Mouse (Mus musculus) midbrain, embryonic 14.5 days (tissue): ENCODE results near the gene Rad51b. TPM values are rescaled to one million over a fixed set of nuclear protein-coding genes. Genes with fewer than 3 reads are reported as not detected.

Experiments used
- ATAC-seq: fragments of 200-750 bp; cut with Nextera tagmentation; 2 replicates; pipeline ENCODE4 v1.8.0; 2017; ENCODE audit warnings: moderate number of reproducible peaks, moderate library complexity; ENCODE audit not compliant: low FRiP score, low TSS enrichment
- DNase-seq: peaks from one replicate; pipeline ENCODE4 v3.0.0-alpha.2; 2015
- H3K27ac ChIP-seq: fragments of 300-500 bp; sonication (generic); replicated peaks from 2 replicates; pipeline ENCODE4 v1.5.1; 2014; ENCODE audit warnings: mild to moderate bottlenecking, low read depth, low read length, moderate library complexity
- H3K27me3 ChIP-seq: fragments of 300-500 bp; sonication (generic); 2 replicates; pipeline ENCODE4 v1.6.1; 2014; ENCODE audit warnings: low read length, control low read depth, mixed read lengths; ENCODE audit not compliant: control insufficient read depth, insufficient read depth
- H3K36me3 ChIP-seq: fragments of 300-500 bp; sonication (generic); 2 replicates; pipeline ENCODE4 v1.6.1; 2014; ENCODE audit warnings: low read length, control low read depth; ENCODE audit not compliant: control insufficient read depth, insufficient read depth
- H3K4me1 ChIP-seq: fragments of 300-500 bp; sonication (generic); 2 replicates; pipeline ENCODE4 v1.6.1; 2014; ENCODE audit warnings: mild to moderate bottlenecking, antibody characterized with exemption, low read length, control low read depth; ENCODE audit not compliant: control insufficient read depth, insufficient read depth
- H3K4me2 ChIP-seq: fragments of 300-500 bp; sonication (generic); 2 replicates; pipeline ENCODE4 v1.6.1; 2014; ENCODE audit warnings: mild to moderate bottlenecking, low read length, moderate library complexity
- H3K4me3 ChIP-seq: fragments of 300-500 bp; sonication (generic); replicated peaks from 2 replicates; pipeline ENCODE4 v1.5.1; 2014; ENCODE audit warnings: low read depth, low read length
- H3K9ac ChIP-seq: fragments of 300-500 bp; sonication (generic); replicated peaks from 2 replicates; pipeline ENCODE4 v1.6.1; 2014; ENCODE audit warnings: mild to moderate bottlenecking, low read length, moderate library complexity
- H3K9me3 ChIP-seq: fragments of 300-500 bp; sonication (generic); 2 replicates; pipeline ENCODE4 v1.6.1; 2016; ENCODE audit warnings: low read length, control low read depth, mixed read lengths; ENCODE audit not compliant: control insufficient read depth
- whole genome bisulfite sequencing: fragments of 180-500 bp; shearing (Covaris S2); extraction: QIAGEN DNeasy Blood & Tissue Kit; methylation state at CpG from one replicate; pipeline ENCODE4 v1.1.7; 2014; 5-methylcytosine and 5-hydroxymethylcytosine counted together
- polyA plus RNA-seq: library from polyadenylated mRNA; unstranded; fragments of >200 nt; fragmentation: Nextera tagmentation; extraction: Ambion mirVana; gene quantifications from 2 replicates; pipeline ENCODE4 v1.2.1, GENCODE M21; 2014

Rad51b gene
- polyA plus RNA-seq, 1 experiment from 2014 or later, result 1.6 TPM

DNA sequence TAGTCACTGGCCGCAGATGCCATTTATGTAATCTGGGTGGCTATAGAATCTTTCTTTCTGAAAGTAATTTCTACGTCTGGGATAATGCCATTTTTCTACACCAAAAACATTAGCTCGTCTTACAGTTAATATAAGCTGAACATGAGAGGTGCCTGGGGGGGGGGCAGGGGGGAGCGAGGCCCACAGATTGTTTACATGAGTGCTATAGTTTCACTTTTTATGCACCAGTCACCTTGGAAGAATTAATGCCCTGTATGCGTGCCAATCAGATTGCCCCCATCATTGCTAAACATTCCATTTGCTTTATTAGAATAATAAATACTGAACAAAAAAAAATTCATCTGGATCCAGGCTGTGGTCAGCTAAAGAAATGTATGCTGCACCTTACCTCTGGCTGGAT lies 323.6 kb downstream of the Rad51b start:
- Histone ChIP-seq H3K27me3 (no peaks in the 10 kb centered on the region), H3K9ac (no peak overlapping the region)
- WGBS, result 89% methylated on average over 5 of the region's 5 CpGs

DNA sequence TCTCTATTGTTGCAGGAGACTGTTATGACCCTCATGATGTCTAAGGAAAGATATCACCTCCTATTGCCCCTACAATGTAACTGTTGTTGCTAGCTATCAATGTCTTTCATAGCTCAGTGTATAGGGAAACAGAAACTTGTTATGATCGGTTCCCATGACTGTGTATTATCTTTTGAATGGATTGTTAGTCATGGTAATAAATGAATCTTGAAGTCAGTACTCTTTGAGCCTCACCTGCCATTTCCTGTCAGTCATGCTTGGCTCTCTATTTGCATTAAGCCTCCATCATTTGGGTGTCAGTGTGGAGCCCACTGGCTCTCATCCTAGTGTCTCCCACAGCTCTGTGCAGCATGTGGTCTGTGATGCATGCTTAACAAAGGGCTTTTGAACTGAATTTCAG lies 326.2 kb downstream of the Rad51b start:
- Histone ChIP-seq H3K36me3 (no peaks in the 10 kb centered on the region), H3K27me3 (no peaks in the 10 kb centered on the region), H3K9me3 (no peaks in the 10 kb centered on the region), H3K27ac (no peak overlapping the region), H3K9ac (no peak overlapping the region), H3K4me2 (no peak overlapping the region), H3K4me3 (no peak overlapping the region), H3K4me1 (peaks cover 15% of the 10 kb centered on the region)
- ATAC-seq, result no peak
- DNase-seq, result no peak
- WGBS, result 29% methylated on average over 1 of the region's 1 CpGs

More for the DNA sequence above, 323.6 kb downstream of the Rad51b start:
- Histone ChIP-seq H3K36me3 (no peaks in the 10 kb centered on the region), H3K4me2 (no peak overlapping the region), H3K27ac (no peak overlapping the region), H3K4me3 (no peak overlapping the region), H3K9me3 (no peaks in the 10 kb centered on the region), H3K4me1 (peaks cover 3% of the 10 kb centered on the region; the same call in 1 of the 2 replicates)
- ATAC-seq, result no peak
- DNase-seq, result no peak

- Histone ChIP-seq H3K9ac (no peak overlapping the region), H3K9me3 (no peaks in the 10 kb centered on the region), H3K4me2 (no peak overlapping the region), H3K27me3 (no peaks in the 10 kb centered on the region), H3K36me3 (no peaks in the 10 kb centered on the region), H3K4me3 (no peak overlapping the region), H3K27ac (peak overlapping the region; percentile 32; the same call in 1 of the 2 replicates), H3K4me1 (peaks cover 15% of the 10 kb centered on the region)
- ATAC-seq (no peak), DNase-seq (peak; percentile 61)
- WGBS, result 3% methylated on average over 7 of the region's 7 CpGs
Observed at GRCm38 (mm10) chr12:79625699-79626554, 328.8 kb downstream of the Rad51b start.

DNA sequence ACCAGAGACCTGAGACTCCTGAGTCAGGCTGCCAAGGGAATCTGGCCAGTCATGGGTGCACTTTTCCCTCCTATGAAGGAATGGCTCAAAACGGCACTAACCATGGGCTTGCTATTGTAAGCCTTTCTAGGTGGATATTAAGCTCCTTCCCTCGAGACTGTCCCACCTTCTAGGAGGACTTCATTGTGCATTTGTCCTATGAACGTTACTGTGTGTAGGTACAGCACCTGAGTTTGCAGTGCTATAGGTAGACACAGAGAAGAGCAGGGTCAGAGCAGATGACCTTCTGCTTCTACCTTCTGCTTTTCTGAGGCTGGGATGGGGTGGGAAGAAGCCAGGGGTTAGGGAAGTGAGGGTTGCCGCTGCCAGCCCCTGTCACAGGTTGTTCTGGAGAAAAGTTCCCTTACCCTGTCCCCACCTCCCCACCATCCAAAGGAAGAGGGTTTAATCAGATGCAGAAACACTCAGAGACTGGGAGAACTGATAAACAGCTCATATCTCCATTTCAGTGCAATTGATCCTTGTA lies 329.5 kb downstream of the Rad51b start:
- Histone ChIP-seq H3K27ac (peak overlapping the region; percentile 22; the same call in 1 of the 2 replicates), H3K36me3 (no peaks in the 10 kb centered on the region), H3K4me2 (no peak overlapping the region), H3K4me1 (peaks cover 15% of the 10 kb centered on the region), H3K4me3 (no peak overlapping the region), H3K9ac (no peak overlapping the region), H3K9me3 (no peaks in the 10 kb centered on the region), H3K27me3 (no peaks in the 10 kb centered on the region)
- WGBS, result 28% methylated on average over 4 of the region's 4 CpGs
- no peak for ATAC-seq
- no peak for DNase-seq

GRCm38 (mm10) chr12:79627351-79628120 lies 330.5 kb downstream of the Rad51b start:
- Histone ChIP-seq H3K4me1 (peaks cover 15% of the 10 kb centered on the region), H3K27ac (peak overlapping the region; percentile 37; the same call in 1 of the 2 replicates), H3K9ac (no peak overlapping the region), H3K9me3 (no peaks in the 10 kb centered on the region), H3K36me3 (no peaks in the 10 kb centered on the region), H3K4me2 (no peak overlapping the region), H3K27me3 (no peaks in the 10 kb centered on the region), H3K4me3 (no peak overlapping the region)
- peak; percentile 23 for DNase-seq
- 42% methylated on average over 4 of the region's 4 CpGs for WGBS
- no peak for ATAC-seq

GRCm38 (mm10) chr12:79628121-79628774 lies 331.2 kb downstream of the Rad51b start:
- no peaks in the 10 kb centered on the region for H3K36me3 ChIP-seq
- no peak for ATAC-seq
- WGBS, result 66% methylated on average over 5 of the region's 5 CpGs

DNA sequence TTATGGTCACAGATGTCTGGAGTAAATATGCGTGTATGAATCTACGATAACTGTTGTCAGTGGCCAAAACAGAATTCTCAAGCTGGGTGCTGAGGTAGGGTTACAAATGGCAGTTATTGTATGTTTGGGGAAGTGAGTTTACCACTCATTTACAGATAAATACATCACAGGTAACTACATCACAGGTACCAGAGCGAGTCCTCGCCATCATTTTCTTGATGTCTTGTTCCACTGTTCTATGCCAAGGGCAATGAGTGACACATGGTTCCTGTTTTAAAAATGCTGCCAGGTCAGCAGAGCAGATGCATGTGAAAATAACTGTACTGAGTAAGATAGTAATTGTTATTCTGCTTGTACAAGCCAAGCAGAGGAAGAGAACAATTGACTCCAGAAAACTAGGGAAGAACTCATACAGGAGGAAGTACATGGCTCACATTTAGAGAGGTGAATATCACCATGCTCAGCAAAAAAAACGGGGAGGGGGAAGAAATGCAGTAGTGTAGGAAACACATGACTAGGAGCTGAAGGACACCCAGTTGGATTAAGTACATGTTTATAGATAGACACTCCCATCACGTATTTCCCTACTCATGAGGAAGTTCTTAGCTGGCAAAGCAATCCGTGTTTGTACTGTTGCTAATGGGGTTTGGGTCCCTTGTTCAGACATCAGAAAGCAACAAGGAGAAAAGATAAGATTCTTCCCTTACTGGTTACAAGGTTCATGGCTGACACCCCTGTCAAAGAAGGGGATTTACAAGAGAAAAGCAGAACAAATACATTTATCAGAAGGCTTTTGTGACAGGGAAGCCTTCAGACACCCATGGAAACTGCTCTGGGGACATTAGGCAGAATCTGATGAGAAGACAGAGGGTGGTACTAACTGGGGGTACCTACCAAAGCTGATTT lies 333.1 kb downstream of the Rad51b start:
- Histone ChIP-seq H3K9ac (no peak overlapping the region), H3K36me3 (no peaks in the 10 kb centered on the region), H3K9me3 (no peaks in the 10 kb centered on the region), H3K27me3 (no peaks in the 10 kb centered on the region), H3K27ac (no peak overlapping the region), H3K4me1 (peaks cover 15% of the 10 kb centered on the region), H3K4me3 (no peak overlapping the region), H3K4me2 (no peak overlapping the region)
- ATAC-seq, result no peak
- DNase-seq, result no peak
- 85% methylated on average over 7 of the region's 7 CpGs for WGBS

More at GRCm38 (mm10) chr12:79628121-79628774, 331.2 kb downstream of the Rad51b start:
- H3K4me1 ChIP-seq, result peaks cover 15% of the 10 kb centered on the region
- no peak overlapping the region for H3K9ac ChIP-seq
- no peak overlapping the region for H3K4me2 ChIP-seq
- DNase-seq, result peak; percentile 20
- no peaks in the 10 kb centered on the region for H3K9me3 ChIP-seq
- H3K4me3 ChIP-seq, result no peak overlapping the region
- no peaks in the 10 kb centered on the region for H3K27me3 ChIP-seq
- H3K27ac ChIP-seq, result no peak overlapping the region; the same call in 1 of the 2 replicates
